Mouse (Mus musculus): Measurements from ENCODE around the gene Lrriq1.

Gene Lrriq1

DNA sequence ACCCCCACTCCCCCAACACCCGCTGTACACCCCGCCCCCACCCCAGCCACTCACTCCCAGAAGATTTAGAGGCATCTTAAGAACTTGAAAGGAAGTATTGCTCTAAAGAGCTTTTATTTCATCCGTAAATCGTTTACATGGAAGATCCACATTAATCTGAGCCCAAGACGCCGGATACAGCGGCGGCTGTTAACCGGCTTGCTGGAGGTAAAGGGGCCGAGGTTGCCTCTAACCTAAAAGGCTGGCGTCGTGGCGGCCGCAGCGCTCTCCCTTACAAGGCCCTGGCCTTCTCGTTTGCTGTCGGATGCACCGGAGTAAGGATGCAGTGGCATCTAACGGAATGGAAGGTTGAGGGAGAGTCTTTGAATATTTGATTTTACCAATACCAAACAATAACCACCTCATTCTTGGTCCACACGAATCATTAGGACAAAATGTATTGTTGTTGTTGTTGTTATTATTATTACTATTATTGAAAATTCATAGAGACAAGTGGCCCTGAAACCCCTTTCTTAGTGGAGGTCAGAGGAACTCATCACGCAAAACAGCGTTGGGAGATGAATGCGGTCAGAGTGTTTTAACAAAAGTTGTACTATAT, 206.9 kb downstream of the Lrriq1 start:
- no peak for DNase-seq (ENCODE audit: low spot score in 2 of 2)

DNA sequence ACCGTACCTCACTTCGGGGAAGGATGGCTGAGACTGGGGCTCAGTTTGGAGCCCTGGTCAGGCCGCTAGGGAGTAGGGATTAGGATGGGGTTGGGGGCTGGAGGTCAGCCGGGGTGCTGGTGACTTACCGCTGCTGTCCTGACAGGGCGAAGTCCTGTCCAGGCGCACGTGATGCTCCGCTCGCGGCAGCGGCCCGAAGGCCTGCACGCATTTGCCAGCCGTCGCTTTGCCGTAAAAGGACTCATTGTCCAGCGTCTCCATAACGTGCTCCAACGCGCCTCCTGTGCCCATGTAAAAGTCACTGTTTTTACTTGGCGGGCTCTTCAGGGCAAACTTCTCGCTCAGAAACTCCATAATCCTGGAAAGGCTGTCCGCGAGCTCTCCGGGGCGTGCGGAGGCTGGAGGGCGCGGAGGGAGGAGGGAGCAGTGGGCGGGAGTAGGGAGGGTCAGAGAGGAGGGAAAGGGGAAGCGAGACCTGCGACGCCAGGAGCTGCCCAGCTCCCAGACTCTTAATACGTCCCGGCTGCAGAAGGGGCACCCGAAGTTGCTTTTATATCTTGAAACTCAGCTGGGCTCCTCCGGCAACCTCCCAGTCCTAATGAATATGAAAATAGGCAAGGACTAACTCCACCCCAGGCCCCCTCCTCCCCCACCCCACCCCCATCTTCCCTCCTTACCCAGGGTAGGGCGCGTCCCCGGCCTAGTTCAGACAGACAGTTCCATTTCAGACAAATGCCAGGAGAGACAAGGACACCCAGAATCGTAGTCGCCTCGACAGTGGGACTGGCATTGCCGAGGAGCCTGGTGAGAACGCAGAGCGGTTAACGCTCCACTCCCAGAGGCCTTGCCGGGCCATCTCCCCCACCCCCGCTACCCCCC, 207.6 kb downstream of the Lrriq1 start:
- DNase-seq (ENCODE audit: low spot score in 2 of 2) = no peak

DNA sequence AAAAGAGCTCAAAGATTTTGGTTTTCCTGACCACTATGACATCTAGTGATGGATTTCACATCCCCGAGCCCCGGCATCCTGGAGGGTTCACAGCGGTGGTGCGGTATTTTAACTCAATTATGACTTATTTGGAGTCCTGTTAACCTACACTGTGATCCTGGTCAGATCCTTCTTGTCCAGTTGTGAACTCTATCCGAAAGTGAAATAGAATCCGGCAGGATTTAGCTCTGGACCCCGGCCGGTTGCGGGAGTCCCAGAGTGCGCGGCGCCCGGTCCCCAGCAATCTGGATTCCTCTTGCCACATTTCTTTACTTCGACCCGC, 208.2 kb downstream of the Lrriq1 start:
- no peak for DNase-seq (ENCODE audit: low spot score in 2 of 2)

DNA sequence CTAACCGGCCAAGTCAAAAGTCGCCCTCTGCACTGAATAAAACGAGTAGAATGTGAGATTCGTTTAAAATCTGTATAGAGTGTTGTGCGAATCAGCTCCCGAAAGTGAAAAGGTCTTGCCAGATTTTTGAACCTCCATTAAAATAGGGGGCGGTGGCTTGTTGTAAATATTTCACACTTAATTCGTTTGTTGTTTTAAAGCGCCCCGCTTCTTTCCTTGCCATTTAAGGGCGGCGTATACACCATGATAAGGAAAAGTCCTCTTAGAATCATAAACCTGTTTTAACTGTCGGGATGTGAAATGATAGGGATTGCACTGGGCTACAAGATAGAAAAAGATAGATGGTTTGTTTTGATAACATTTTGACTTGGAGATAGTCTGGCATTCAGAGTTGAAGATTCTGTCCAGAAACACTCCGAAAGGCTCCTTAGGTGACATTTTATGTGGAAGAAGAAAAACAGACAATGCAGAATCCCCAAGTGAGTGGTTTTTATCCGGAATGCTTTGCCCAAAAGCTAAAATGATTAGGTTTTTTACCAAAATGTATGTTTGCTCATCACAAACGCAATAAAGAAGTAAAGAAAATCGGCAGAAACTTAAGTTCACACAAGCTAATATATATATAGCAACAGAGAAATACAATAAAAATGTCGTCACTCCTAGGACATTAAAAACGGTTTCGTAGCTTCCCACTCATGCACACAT, 208.7 kb downstream of the Lrriq1 start:
- no peak for DNase-seq (ENCODE audit: low spot score in 2 of 2)

DNA sequence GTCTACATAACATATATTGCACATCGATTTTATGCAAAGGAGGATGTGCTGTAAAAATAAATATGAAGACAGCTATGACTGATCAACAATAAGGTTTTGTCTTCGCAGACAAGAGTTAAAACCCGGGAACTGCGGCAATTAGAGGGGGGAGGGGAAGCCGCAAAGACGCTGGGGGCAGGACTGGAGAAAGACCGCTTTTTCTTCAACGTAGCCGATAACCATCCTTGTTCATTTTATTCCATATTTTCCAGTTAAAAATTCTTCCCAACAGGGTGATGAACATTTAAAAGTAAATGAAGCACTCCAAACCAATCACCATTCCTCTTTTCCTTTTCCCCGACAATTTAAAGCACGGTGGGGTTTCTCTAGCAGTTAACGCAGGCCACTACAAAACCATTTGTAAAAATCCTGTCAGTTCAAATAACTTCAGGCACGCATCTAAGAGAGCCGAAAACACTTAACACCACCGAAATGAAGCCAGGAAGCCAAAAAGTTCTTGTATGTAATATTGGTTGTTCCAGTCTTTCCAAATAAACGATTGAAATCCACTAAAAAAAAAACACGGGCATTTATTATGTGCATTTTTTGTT, 209.4 kb downstream of the Lrriq1 start:
- DNase-seq (ENCODE audit: low spot score in 2 of 2) = no peak

DNA sequence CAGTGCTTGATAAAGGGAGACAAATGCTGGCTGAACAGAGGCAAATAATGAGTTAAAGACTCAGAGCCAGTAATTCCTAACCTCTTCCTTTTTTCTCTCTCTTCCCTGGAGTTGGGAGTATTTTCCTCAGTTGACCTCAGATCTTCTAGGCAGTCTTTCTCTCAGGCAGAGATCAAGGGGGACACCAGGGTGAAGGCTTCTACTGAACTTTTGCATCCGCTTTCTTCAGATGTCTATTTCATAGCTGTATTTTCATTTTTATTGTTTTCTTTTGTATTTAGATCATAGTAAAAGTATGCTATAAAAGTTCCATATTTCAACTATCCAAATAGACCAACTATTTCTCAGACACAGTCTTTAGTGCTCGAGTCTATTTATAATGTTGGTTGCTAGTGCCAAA, 233.6 kb downstream of the Lrriq1 start:
- DNase-seq (ENCODE audit: low spot score in 2 of 2) = no peak

DNA sequence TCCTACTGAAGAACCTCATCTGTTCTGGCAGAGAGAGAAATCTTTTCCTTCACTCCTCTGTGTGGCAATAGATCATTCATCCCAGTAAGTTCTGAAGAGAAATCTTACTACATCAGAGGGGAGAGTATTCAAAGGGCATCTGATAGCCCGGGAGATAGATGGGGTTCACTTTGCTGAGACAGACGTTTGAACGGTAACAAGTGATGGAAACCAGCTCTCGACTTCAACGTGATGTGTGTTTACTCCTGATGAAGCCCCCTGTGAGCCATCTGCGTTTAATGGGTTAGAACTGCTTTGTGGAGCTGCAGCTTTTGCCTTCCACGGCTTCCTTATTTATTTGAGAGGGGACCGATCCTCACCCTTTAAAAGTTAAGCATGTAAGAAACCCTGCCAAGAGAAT, 235.2 kb downstream of the Lrriq1 start:
- no peak for DNase-seq (ENCODE audit: low spot score in 2 of 2)

DNA sequence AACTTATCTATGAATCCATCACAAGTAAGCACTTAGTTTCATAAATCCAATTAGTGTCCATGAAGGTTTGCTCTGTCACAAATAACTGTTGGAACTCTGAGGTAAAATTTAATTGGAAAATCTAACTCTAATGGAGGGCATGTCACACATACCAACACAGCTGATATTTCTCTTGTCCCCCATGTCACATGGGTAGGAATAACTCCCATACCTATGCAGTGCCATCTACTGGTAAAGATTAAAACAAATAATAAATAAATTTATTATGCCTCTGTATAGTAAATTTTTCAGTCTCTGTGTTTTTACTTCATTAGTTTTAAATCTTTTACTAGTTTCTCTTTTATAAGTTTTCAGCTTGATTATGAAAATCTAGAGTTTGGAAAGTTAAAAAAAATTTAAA, 236.5 kb downstream of the Lrriq1 start:
- no peak for DNase-seq (ENCODE audit: low spot score in 2 of 2)

Measured in urinary bladder, postnatal 4 days (tissue).